Mouse (Mus musculus) lung, embryonic 14.5 days (tissue): ENCODE results near the gene Cog1. TPM values are rescaled to one million over a fixed set of nuclear protein-coding genes. Genes with fewer than 3 reads are reported as not detected.

Experiments
- ATAC-seq: fragments of 200-750 bp; cut with Nextera tagmentation; 2 replicates; pipeline ENCODE4 v1.8.0; 2017; ENCODE audit warnings: mild to moderate bottlenecking, moderate TSS enrichment, moderate library complexity; ENCODE audit not compliant: insufficient read depth
- DNase-seq: peaks from one replicate; pipeline ENCODE4 v3.0.0-alpha.2; 2015
- H3K27ac ChIP-seq: fragments of 300-500 bp; sonication (generic); 2 replicates; pipeline ENCODE4 v1.5.1; 2014; ENCODE audit warnings: low read depth, mild to moderate bottlenecking, moderate library complexity
- H3K27me3 ChIP-seq: fragments of 300-500 bp; sonication (generic); 2 replicates; pipeline ENCODE4 v1.6.1; 2014; ENCODE audit warnings: low read length, control low read depth; ENCODE audit not compliant: insufficient read depth
- H3K36me3 ChIP-seq: fragments of 300-500 bp; sonication (generic); 2 replicates; pipeline ENCODE4 v1.6.1; 2014; ENCODE audit warnings: control low read depth; ENCODE audit not compliant: insufficient read depth
- H3K4me1 ChIP-seq: fragments of 300-500 bp; sonication (generic); 2 replicates; pipeline ENCODE4 v1.6.1; 2014; ENCODE audit warnings: antibody characterized with exemption, control low read depth; ENCODE audit not compliant: insufficient read depth
- H3K4me2 ChIP-seq: fragments of 300-500 bp; sonication (generic); 2 replicates; pipeline ENCODE4 v1.6.1; 2014; ENCODE audit warnings: mild to moderate bottlenecking
- H3K4me3 ChIP-seq: fragments of 300-500 bp; sonication (generic); 2 replicates; pipeline ENCODE4 v1.5.1; 2014; ENCODE audit warnings: low read depth, low read length
- H3K9ac ChIP-seq: fragments of 300-500 bp; sonication (generic); 2 replicates; pipeline ENCODE4 v1.6.1; 2014
- H3K9me3 ChIP-seq: fragments of 300-500 bp; sonication (generic); 2 replicates; pipeline ENCODE4 v1.6.1; 2016; ENCODE audit warnings: low read depth, low read length, control low read depth
- CTCF ChIP-seq: IDR thresholded peaks from 2 replicates; pipeline ENCODE4 v1.5.1; 2016; ENCODE audit warnings: antibody characterized with exemption, low read depth
- WGBS: fragments of 180-500 bp; shearing (Covaris S2); extraction: QIAGEN DNeasy Blood & Tissue Kit; methylation state at CpG from one replicate; pipeline ENCODE4 v1.1.7; 2014; 5-methylcytosine and 5-hydroxymethylcytosine counted together
- polyA plus RNA-seq: library from polyadenylated mRNA; unstranded; fragments of >200 nt; fragmentation: Nextera tagmentation; extraction: Ambion mirVana; gene quantifications from 2 replicates; pipeline ENCODE4 v1.2.1, GENCODE M21; 2014

Gene Cog1
- polyA plus RNA-seq, 1 experiment from 2014 or later = 28.4 TPM

DNA sequence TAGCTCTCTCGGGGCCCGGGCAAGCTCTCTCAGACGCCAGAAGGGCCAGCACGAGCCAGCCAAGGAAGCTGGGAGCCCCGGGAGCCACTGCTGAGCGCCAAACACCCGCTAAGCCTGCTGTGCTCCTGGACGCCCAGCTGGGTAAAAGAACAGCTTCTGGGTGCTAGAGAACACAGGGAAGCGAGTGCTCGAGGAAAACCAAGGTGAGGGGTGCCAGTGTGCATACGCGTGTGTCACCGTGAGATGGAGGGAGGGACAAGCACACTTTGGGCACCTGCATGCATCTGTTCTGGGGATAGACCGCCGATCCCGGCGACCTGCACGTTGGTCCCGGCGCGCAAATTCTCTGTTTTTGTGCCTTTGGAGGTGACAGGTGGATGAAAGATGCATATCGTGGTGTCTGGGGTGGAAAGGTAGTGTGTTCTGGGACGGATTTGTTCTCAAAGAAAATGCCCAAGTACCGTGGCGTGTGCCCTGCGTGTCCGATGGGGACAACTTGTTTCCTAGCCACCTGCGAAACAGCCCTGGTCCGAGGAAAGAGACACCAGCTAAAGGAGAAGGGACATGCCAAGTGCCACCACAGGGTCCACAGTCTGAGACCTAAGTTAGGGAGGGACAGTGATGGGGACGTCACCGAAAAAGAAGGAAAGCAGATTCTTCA lies 29.4 kb upstream of the Cog1 start:
- H3K4me2 ChIP-seq = peak overlapping the region; percentile 83
- H3K27ac ChIP-seq = no peak overlapping the region
- ATAC-seq = no peak
- 3% methylated on average over 31 of the region's 31 CpGs for WGBS
- peak overlapping the region; percentile 48 for H3K9ac ChIP-seq
- TF ChIP-seq CTCF = no peak
- H3K9me3 ChIP-seq = no peaks in the 10 kb centered on the region
- H3K36me3 ChIP-seq = no peaks in the 10 kb centered on the region
- no peak for DNase-seq
- peaks cover 37% of the 10 kb centered on the region for H3K27me3 ChIP-seq
- H3K4me1 ChIP-seq = no peaks in the 10 kb centered on the region
- H3K4me3 ChIP-seq = peak overlapping the region; percentile 44

DNA sequence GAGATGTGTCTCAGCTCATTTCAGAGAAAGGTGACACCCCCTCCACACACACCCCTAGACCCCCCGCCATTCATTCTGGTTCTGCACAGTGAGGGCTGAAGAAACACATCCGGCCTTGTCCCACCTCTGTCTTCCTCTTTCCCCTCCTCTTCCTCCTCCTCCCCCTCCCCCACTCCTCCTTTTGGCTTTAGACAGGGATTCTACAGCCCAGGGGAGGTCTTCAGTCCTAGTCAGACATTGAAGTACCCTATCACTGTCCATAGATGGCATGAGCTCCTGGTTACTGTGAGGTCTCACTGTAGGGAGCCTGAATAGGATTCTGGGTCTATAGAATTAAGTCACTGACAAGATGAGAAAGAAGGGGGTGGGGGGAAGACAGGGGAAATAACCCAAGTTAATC lies 28.0 kb upstream of the Cog1 start:
- H3K4me2 ChIP-seq = no peak overlapping the region
- no peak overlapping the region for H3K4me3 ChIP-seq
- H3K27me3 ChIP-seq = peaks cover 37% of the 10 kb centered on the region
- ATAC-seq = no peak
- WGBS = 61% methylated on average over 2 of the region's 2 CpGs
- TF ChIP-seq CTCF = no peak
- no peak for DNase-seq
- no peaks in the 10 kb centered on the region for H3K9me3 ChIP-seq
- H3K27ac ChIP-seq = no peak overlapping the region
- no peaks in the 10 kb centered on the region for H3K4me1 ChIP-seq
- no peaks in the 10 kb centered on the region for H3K36me3 ChIP-seq
- no peak overlapping the region for H3K9ac ChIP-seq

DNA sequence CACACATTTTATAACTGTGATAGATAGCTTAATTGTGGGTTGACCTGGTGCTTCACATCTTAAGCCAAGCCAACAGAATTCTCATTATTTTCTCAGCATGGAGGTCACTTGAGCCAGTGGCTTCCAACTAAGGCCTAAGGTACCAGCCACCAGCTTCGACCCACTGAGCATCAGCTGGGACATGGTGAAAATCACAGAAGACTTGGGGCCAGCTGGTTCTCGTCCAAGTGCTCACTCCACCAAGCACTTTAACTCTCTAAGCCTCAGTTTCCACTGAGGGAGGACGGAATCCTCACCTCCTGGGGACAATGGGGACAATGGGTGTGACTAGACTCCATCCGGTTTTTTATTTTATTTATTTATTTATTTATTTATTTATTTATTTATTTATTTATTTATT lies 26.9 kb upstream of the Cog1 start:
- H3K4me1 ChIP-seq = no peaks in the 10 kb centered on the region
- peaks cover 37% of the 10 kb centered on the region for H3K27me3 ChIP-seq
- H3K4me2 ChIP-seq = no peak overlapping the region
- no peak overlapping the region for H3K9ac ChIP-seq
- WGBS = 78% methylated on average over 4 of the region's 4 CpGs
- no peak for ATAC-seq
- TF ChIP-seq CTCF = no peak
- no peaks in the 10 kb centered on the region for H3K36me3 ChIP-seq
- H3K9me3 ChIP-seq = no peaks in the 10 kb centered on the region
- no peak overlapping the region for H3K4me3 ChIP-seq
- no peak for DNase-seq
- no peak overlapping the region for H3K27ac ChIP-seq

DNA sequence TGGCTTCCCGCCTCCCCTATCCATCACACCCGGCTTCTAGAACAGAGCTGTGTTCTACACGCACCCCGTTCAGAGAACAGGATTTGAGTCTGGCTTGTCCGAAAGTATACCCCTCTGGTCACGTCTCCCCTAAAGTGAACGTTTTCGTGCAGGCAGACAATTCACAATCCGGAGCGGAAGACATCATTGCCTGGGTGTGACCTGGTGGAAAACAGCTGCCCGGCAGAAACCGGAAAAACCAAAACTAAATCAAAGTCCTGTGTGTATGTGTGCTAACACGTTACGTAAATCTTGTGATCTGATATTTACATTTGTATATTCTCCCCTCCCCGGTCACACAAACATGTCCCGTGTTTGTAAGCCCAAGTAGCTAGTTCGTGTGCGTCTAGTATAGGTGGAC lies 23.5 kb upstream of the Cog1 start:
- Histone ChIP-seq H3K4me1 (no peaks in the 10 kb centered on the region), H3K27ac (no peak overlapping the region), H3K36me3 (no peaks in the 10 kb centered on the region), H3K27me3 (peaks cover 10% of the 10 kb centered on the region), H3K4me3 (no peak overlapping the region), H3K4me2 (no peak overlapping the region), H3K9me3 (no peaks in the 10 kb centered on the region), H3K9ac (no peak overlapping the region)
- TF ChIP-seq CTCF = no peak
- no peak for ATAC-seq
- peak; percentile 55 for DNase-seq
- 68% methylated on average over 18 of the region's 18 CpGs for WGBS

DNA sequence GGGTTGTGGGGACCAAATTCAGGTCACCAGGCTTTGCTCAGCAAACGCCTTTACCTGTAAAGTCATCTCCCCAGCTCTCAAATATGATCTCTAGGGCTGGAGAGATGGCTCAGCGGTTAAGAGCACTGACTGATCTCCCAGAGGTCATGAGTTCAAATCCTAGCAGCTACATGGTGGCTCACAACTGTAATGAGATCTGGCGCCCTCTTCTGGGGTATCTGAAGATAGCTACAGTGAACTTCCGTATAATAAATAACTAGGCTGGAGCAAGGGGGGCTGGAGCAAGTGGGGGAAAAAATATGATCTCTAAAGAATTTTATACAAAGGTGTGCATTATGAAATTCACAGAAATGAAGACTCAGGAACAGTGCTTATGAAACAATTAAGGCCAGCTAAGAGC lies 21.2 kb upstream of the Cog1 start:
- H3K9me3 ChIP-seq = no peaks in the 10 kb centered on the region
- WGBS = 40% methylated on average over 4 of the region's 4 CpGs
- no peak overlapping the region for H3K4me2 ChIP-seq
- H3K27me3 ChIP-seq = no peaks in the 10 kb centered on the region
- TF ChIP-seq CTCF = peak; percentile 48
- H3K36me3 ChIP-seq = no peaks in the 10 kb centered on the region
- no peak overlapping the region for H3K9ac ChIP-seq
- H3K4me1 ChIP-seq = 0 out of 2 replicates have a peak, but pooled peaks cover 3% of the 10 kb centered on the region
- no peak overlapping the region for H3K4me3 ChIP-seq
- DNase-seq (peak; percentile 66), ATAC-seq (no peak)
- no peak overlapping the region for H3K27ac ChIP-seq

- no peaks in the 10 kb centered on the region for H3K27me3 ChIP-seq
- H3K36me3 ChIP-seq = no peaks in the 10 kb centered on the region
- no peak overlapping the region for H3K27ac ChIP-seq
- no peak overlapping the region for H3K4me3 ChIP-seq
- ATAC-seq (no peak), DNase-seq (peak; percentile 57)
- 48% methylated on average over 7 of the region's 7 CpGs for WGBS
- peak; percentile 54 for TF ChIP-seq CTCF
- no peaks in the 10 kb centered on the region for H3K9me3 ChIP-seq
- H3K4me1 ChIP-seq = 0 out of 2 replicates have a peak, but pooled peaks cover 3% of the 10 kb centered on the region
- H3K4me2 ChIP-seq = no peak overlapping the region
- no peak overlapping the region for H3K9ac ChIP-seq
Observed at GRCm38 (mm10) chr11:113630642-113631041, 18.3 kb upstream of the Cog1 start.

DNA sequence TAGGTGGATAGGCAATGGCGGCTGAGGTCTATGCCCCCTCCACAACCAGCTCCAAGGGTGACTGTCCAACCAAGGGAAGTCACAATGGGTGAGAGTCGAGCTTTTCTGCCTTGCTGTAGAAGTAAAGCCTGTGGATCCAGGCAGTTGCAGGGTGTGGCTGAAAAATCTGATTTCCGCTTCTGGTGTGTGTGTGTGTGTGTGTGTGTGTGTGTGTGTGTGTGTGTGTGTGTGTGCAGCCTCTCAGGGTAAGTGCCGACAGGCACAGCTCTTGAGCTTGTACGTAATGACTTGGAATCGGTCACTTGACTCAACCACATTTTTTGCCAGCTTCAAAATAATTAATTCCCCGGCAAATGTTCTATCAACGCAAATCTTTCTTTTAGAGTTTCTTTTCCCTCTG lies 17.7 kb upstream of the Cog1 start:
- H3K27ac ChIP-seq = no peak overlapping the region
- WGBS = 55% methylated on average over 8 of the region's 8 CpGs
- H3K27me3 ChIP-seq = no peaks in the 10 kb centered on the region
- no peak overlapping the region for H3K4me2 ChIP-seq
- no peak overlapping the region for H3K4me3 ChIP-seq
- DNase-seq (no peak), ATAC-seq (no peak)
- no peaks in the 10 kb centered on the region for H3K36me3 ChIP-seq
- H3K9me3 ChIP-seq = no peaks in the 10 kb centered on the region
- 0 out of 2 replicates have a peak, but pooled peaks cover 3% of the 10 kb centered on the region for H3K4me1 ChIP-seq
- no peak for TF ChIP-seq CTCF
- H3K9ac ChIP-seq = no peak overlapping the region
